Mouse (Mus musculus): ENCODE data around the gene Lsm14b. TPM values are rescaled to one million over a fixed set of nuclear protein-coding genes. Genes with fewer than 3 reads are reported as not detected.
A peak's percentile ranks its signal among the peaks of the same experiment; 100 is the strongest.

Gene Lsm14b
- polyA plus RNA-seq, 1 experiment from 2014 or later, result 7.0 TPM

DNA sequence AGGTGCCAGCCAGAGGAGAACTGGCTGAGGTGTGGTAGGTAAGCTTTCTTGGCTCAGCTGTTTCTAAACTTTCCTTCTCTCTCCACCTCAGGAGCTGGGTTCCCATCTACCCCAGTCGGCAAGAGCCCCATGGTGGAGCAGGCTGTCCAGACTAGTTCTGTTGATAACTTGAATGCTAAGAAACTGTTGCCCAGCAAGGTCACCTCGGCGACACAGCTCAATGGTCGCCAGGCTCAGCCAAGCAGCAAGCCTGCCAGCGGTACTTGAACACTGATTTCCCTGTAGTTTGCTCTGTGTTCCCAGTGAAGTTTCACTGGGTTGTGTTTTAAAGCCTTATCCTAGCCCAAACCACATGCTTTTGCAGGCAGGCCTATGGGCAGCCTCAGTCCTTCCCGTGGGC, 6.5 kb downstream of the Lsm14b start:
- peak overlapping the region; percentile 27; the same call in 1 of the 2 replicates for H3K27ac ChIP-seq (ENCODE audit: low read length)
- no peak for ATAC-seq (ENCODE audit: low FRiP score, low TSS enrichment)
- WGBS, result 65% methylated on average over 6 of the region's 6 CpGs

GRCm38 (mm10) chr2:180032925-180033324, 8.1 kb downstream of the Lsm14b start:
- Histone ChIP-seq H3K27me3 (ENCODE audit: insufficient read depth, low read length) (no peaks in the 10 kb centered on the region), H3K4me2 (replicated peaks; ENCODE audit: low read depth, low read length) (no peak overlapping the region), H3K36me3 (ENCODE audit: insufficient read depth, low read length) (peaks cover 92% of the 10 kb centered on the region), H3K9ac (replicated peaks; ENCODE audit: low read length) (no peak overlapping the region), H3K27ac (ENCODE audit: low read length) (no peak overlapping the region), H3K9me3 (ENCODE audit: low read length) (no peaks in the 10 kb centered on the region), H3K4me1 (ENCODE audit: insufficient read depth, low read length) (peaks cover 8% of the 10 kb centered on the region), H3K4me3 (ENCODE audit: low read length) (no peak overlapping the region)
- WGBS, result 71% methylated on average over 3 of the region's 3 CpGs
- no peak for ATAC-seq (ENCODE audit: low FRiP score, low TSS enrichment)

More for the DNA sequence above, 6.5 kb downstream of the Lsm14b start:
- no peak overlapping the region for H3K4me2 ChIP-seq (replicated peaks; ENCODE audit: low read depth, low read length)
- peaks cover 25% of the 10 kb centered on the region for H3K4me1 ChIP-seq (ENCODE audit: insufficient read depth, low read length)
- H3K9ac ChIP-seq (replicated peaks; ENCODE audit: low read length), result no peak overlapping the region
- no peak overlapping the region for H3K4me3 ChIP-seq (ENCODE audit: low read length)
- no peaks in the 10 kb centered on the region for H3K27me3 ChIP-seq (ENCODE audit: insufficient read depth, low read length)
- no peaks in the 10 kb centered on the region for H3K9me3 ChIP-seq (ENCODE audit: low read length)
- peaks cover 78% of the 10 kb centered on the region for H3K36me3 ChIP-seq (ENCODE audit: insufficient read depth, low read length)

- Histone ChIP-seq H3K27me3 (ENCODE audit: insufficient read depth, low read length) (no peaks in the 10 kb centered on the region), H3K4me3 (ENCODE audit: low read length) (no peak overlapping the region), H3K4me1 (ENCODE audit: insufficient read depth, low read length) (peaks cover 5% of the 10 kb centered on the region; the same call in 1 of the 2 replicates), H3K4me2 (replicated peaks; ENCODE audit: low read depth, low read length) (no peak overlapping the region), H3K9me3 (ENCODE audit: low read length) (no peaks in the 10 kb centered on the region), H3K27ac (ENCODE audit: low read length) (no peak overlapping the region), H3K36me3 (ENCODE audit: insufficient read depth, low read length) (peaks cover 92% of the 10 kb centered on the region), H3K9ac (replicated peaks; ENCODE audit: low read length) (no peak overlapping the region)
- WGBS, result 58% methylated on average over 3 of the region's 3 CpGs
- ATAC-seq (ENCODE audit: low FRiP score, low TSS enrichment), result no peak
Observed at GRCm38 (mm10) chr2:180033956-180034355, 9.2 kb downstream of the Lsm14b start.

GRCm38 (mm10) chr2:180034753-180035152, 10.0 kb downstream of the Lsm14b start:
- Histone ChIP-seq H3K36me3 (ENCODE audit: insufficient read depth, low read length) (peaks cover 86% of the 10 kb centered on the region), H3K4me1 (ENCODE audit: insufficient read depth, low read length) (peaks cover 9% of the 10 kb centered on the region), H3K9me3 (ENCODE audit: low read length) (no peaks in the 10 kb centered on the region), H3K27me3 (ENCODE audit: insufficient read depth, low read length) (no peaks in the 10 kb centered on the region), H3K27ac (ENCODE audit: low read length) (no peak overlapping the region), H3K4me3 (ENCODE audit: low read length) (no peak overlapping the region), H3K9ac (replicated peaks; ENCODE audit: low read length) (no peak overlapping the region), H3K4me2 (replicated peaks; ENCODE audit: low read depth, low read length) (no peak overlapping the region)
- WGBS, result 51% methylated on average over 5 of the region's 5 CpGs
- no peak for ATAC-seq (ENCODE audit: low FRiP score, low TSS enrichment)

- no peak for ATAC-seq (ENCODE audit: low FRiP score, low TSS enrichment)
- peak overlapping the region; percentile 47; the same call in 1 of the 2 replicates for H3K27ac ChIP-seq (ENCODE audit: low read length)
- H3K4me2 ChIP-seq (replicated peaks; ENCODE audit: low read depth, low read length), result peak overlapping the region; percentile 91
- H3K9ac ChIP-seq (replicated peaks; ENCODE audit: low read length), result peak overlapping the region; percentile 42; the same call in 1 of the 2 replicates
- H3K4me1 ChIP-seq (ENCODE audit: insufficient read depth, low read length), result peaks cover 35% of the 10 kb centered on the region
- 34% methylated on average over 6 of the region's 6 CpGs for WGBS
- H3K4me3 ChIP-seq (ENCODE audit: low read length), result peak overlapping the region; percentile 98
- H3K9me3 ChIP-seq (ENCODE audit: low read length), result no peaks in the 10 kb centered on the region
- H3K27me3 ChIP-seq (ENCODE audit: insufficient read depth, low read length), result no peaks in the 10 kb centered on the region
- peaks cover 34% of the 10 kb centered on the region for H3K36me3 ChIP-seq (ENCODE audit: insufficient read depth, low read length)
Observed at GRCm38 (mm10) chr2:180040406-180040805, 15.6 kb downstream of the Lsm14b start.

DNA sequence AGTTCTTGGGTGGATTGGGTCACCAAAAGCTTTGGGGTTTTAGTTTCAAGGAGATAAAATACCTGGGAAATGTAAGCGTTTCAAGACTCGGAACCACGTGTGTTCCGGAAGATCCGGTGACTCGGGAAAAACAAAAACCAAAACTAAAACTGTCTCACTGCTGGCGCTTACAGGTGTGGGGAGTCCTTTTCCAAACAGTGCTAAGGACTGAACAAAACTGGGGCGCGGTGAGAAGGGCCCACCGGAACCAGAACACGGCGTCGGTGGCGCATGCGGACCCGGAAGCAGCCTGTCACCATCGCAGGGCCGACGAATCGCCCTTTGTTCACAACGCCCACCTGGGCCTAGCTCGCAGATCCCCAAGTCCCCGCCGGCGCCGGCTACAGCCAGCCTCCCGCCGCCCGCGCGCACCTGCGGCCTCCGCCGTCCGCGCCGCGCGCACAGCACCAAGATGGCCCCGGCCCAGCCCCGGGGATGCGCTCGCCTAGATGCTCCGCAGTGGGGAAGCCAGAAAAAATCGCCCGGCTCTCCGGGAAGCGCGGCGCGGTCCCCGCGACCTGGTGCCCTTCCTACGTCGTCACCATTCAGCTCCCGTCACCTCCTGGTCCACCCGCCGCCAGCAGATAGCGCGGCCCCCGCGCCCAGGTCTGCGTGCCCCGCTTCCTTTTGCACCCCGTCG, 16.9 kb downstream of the Lsm14b start:
- peaks cover 24% of the 10 kb centered on the region for H3K36me3 ChIP-seq (ENCODE audit: insufficient read depth, low read length)
- H3K27ac ChIP-seq (ENCODE audit: low read length), result peak overlapping the region; percentile 92
- H3K9me3 ChIP-seq (ENCODE audit: low read length), result no peaks in the 10 kb centered on the region
- peaks cover 35% of the 10 kb centered on the region for H3K4me1 ChIP-seq (ENCODE audit: insufficient read depth, low read length)
- no peaks in the 10 kb centered on the region for H3K27me3 ChIP-seq (ENCODE audit: insufficient read depth, low read length)
- peak overlapping the region; percentile 91 for H3K4me2 ChIP-seq (replicated peaks; ENCODE audit: low read depth, low read length)
- under 1% methylated on average over 63 of the region's 66 CpGs for WGBS
- H3K4me3 ChIP-seq (ENCODE audit: low read length), result peak overlapping the region; percentile 98
- peak overlapping the region; percentile 93 for H3K9ac ChIP-seq (replicated peaks; ENCODE audit: low read length)
- ATAC-seq (ENCODE audit: low FRiP score, low TSS enrichment), result peak; percentile 40

- ATAC-seq (ENCODE audit: low FRiP score, low TSS enrichment), result peak; percentile 96
- H3K27me3 ChIP-seq (ENCODE audit: insufficient read depth, low read length), result no peaks in the 10 kb centered on the region
Observed at GRCm38 (mm10) chr2:180042256-180042857, 17.6 kb downstream of the Lsm14b start, which contains the start of the genes Psma7 and Ss18l1. Gene Psma7 (minus strand): TSS chr2:180042433. Gene Ss18l1 (plus strand): TSS chr2:180042509.

GRCm38 (mm10) chr2:180042858-180043515, 18.2 kb downstream of the Lsm14b start:
- Histone ChIP-seq H3K9me3 (ENCODE audit: low read length) (no peaks in the 10 kb centered on the region; the same call in 1 of the 2 replicates), H3K27me3 (ENCODE audit: insufficient read depth, low read length) (no peaks in the 10 kb centered on the region), H3K4me3 (ENCODE audit: low read length) (peak overlapping the region; percentile 98), H3K9ac (replicated peaks; ENCODE audit: low read length) (peak overlapping the region; percentile 93), H3K4me2 (replicated peaks; ENCODE audit: low read depth, low read length) (peak overlapping the region; percentile 91), H3K27ac (ENCODE audit: low read length) (peak overlapping the region; percentile 92), H3K36me3 (ENCODE audit: insufficient read depth, low read length) (peaks cover 17% of the 10 kb centered on the region), H3K4me1 (ENCODE audit: insufficient read depth, low read length) (peaks cover 35% of the 10 kb centered on the region)
- peak; percentile 76 for ATAC-seq (ENCODE audit: low FRiP score, low TSS enrichment)
- under 1% methylated on average over 60 of the region's 66 CpGs for WGBS

More at GRCm38 (mm10) chr2:180042256-180042857, 17.6 kb downstream of the Lsm14b start, which contains the start of the genes Psma7 and Ss18l1:
- H3K4me1 ChIP-seq (ENCODE audit: insufficient read depth, low read length), result peaks cover 35% of the 10 kb centered on the region
- under 1% methylated on average over 74 of the region's 78 CpGs for WGBS
- H3K27ac ChIP-seq (ENCODE audit: low read length), result peak within 1 kb of the TSS; percentile 92
- H3K36me3 ChIP-seq (ENCODE audit: insufficient read depth, low read length), result peaks cover 17% of the 10 kb centered on the region
- H3K4me2 ChIP-seq (replicated peaks; ENCODE audit: low read depth, low read length), result peak within 1 kb of the TSS; percentile 91
- H3K9ac ChIP-seq (replicated peaks; ENCODE audit: low read length), result peak within 1 kb of the TSS; percentile 93
- peak within 1 kb of the TSS; percentile 98 for H3K4me3 ChIP-seq (ENCODE audit: low read length)
- H3K9me3 ChIP-seq (ENCODE audit: low read length), result no peaks in the 10 kb centered on the region; the same call in 1 of the 2 replicates

- ATAC-seq (ENCODE audit: low FRiP score, low TSS enrichment), result no peak
- H3K9ac ChIP-seq (replicated peaks; ENCODE audit: low read length), result no peak overlapping the region
- H3K27me3 ChIP-seq (ENCODE audit: insufficient read depth, low read length), result no peaks in the 10 kb centered on the region
- H3K4me1 ChIP-seq (ENCODE audit: insufficient read depth, low read length), result peaks cover 27% of the 10 kb centered on the region
- no peak overlapping the region for H3K27ac ChIP-seq (ENCODE audit: low read length)
- 40% methylated on average over 4 of the region's 4 CpGs for WGBS
- no peak overlapping the region for H3K4me3 ChIP-seq (ENCODE audit: low read length)
- H3K4me2 ChIP-seq (replicated peaks; ENCODE audit: low read depth, low read length), result no peak overlapping the region
- H3K36me3 ChIP-seq (ENCODE audit: insufficient read depth, low read length), result peaks cover 6% of the 10 kb centered on the region
- no peaks in the 10 kb centered on the region; the same call in 1 of the 2 replicates for H3K9me3 ChIP-seq (ENCODE audit: low read length)
Observed at GRCm38 (mm10) chr2:180045283-180045682, 20.5 kb downstream of the Lsm14b start.
